7 mouse cellular contexts compared by ENCODE assay signal in the genomic region with DNA sequence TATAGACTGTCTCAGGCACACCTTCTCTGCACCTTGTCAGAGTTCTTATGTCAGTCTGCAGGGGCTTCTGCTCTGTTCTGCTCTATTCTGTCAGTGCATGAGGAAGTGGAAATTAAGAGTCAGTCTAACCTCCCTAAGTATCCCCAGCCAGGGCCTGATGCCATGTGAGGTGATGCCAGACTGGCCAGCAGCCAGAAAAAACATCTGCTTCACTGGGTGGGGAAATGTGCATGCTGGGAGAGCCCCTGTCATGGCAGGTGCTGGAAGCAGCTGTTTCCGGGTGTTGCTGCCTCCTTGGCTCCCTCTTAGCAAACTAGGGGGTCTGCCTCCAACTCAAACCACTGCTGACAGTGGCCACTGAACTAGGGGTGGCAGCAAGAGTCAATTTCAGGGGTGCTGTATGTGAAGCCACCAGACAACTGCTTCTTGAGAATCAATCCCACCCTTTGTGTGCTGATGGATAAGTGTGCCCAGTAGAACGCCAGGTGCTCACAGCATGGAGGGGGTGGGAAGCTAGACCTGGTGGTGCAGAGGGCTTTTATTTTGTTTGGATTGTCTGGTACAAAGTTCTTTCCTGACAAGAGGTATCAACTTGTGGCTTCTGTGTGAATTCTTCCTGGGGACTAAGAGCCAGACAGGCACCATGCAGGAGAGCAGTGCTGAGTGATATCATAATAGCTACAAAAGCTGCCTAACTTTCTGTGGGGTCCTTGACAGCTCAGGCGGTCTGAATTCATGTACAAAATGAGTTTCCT. TPM values are rescaled to one million over a fixed set of nuclear protein-coding genes. Genes with fewer than 3 reads are reported as not detected.
DNase-seq lines count a peak whose midpoint lies in the region; ATAC-seq and TF ChIP-seq lines count a peak whose summit lies in the region.

No protein-coding gene starts in this region.

- no peak for ATAC-seq in liver, embryonic 11.5 days (replicated peaks; ENCODE audit: low FRiP score)
- ATAC-seq in heart, embryonic 14.5 days (ENCODE audit: insufficient number of reproducible peaks, insufficient read depth, low FRiP score, low read depth), result peak; percentile 76

- no peaks in the 10 kb centered on the region for H3K9me3 ChIP-seq in liver, embryonic 11.5 days (ENCODE audit: control insufficient read depth, low read length)
- no peaks in the 10 kb centered on the region for H3K9me3 ChIP-seq in heart, embryonic 14.5 days (ENCODE audit: control insufficient read depth, low read length)

- no peak overlapping the region for H3K4me3 ChIP-seq in liver, embryonic 11.5 days (ENCODE audit: low read depth, low read length)
- H3K4me3 ChIP-seq in heart, embryonic 14.5 days (ENCODE audit: control insufficient read depth in 1 of 2, insufficient read depth in 1 of 2, low read depth in 1 of 2, low read length in 2 of 2), result no peak overlapping the region
- H3K4me3 ChIP-seq in thymus, adult 2 months (ENCODE audit: control insufficient read depth, insufficient read depth, low read length), result no peak overlapping the region

- 69% methylated on average over 3 of the region's 3 CpGs for WGBS in liver, embryonic 11.5 days
- 56% methylated on average over 3 of the region's 3 CpGs for WGBS in heart, embryonic 14.5 days
- WGBS in thymus, adult 2 months, result 24% methylated on average over 3 of the region's 3 CpGs

- H3K4me1 ChIP-seq in liver, embryonic 11.5 days (replicated peaks; ENCODE audit: control insufficient read depth, insufficient read depth, low read length), result no peaks in the 10 kb centered on the region
- H3K4me1 ChIP-seq in heart, embryonic 14.5 days (ENCODE audit: control insufficient read depth in 2 of 2, insufficient read depth in 2 of 2, low read length in 2 of 2), result peaks cover 8 to 13% of the 10 kb centered on the region in 2 experiments; a peak in 2 of 4 replicates
- H3K4me1 ChIP-seq in thymus, adult 2 months (replicated peaks; ENCODE audit: control insufficient read depth, insufficient read depth, low read length), result peaks cover 5% of the 10 kb centered on the region

- peak; percentile 7 for DNase-seq in liver
- DNase-seq in liver, embryonic 11.5 days (ENCODE audit: low spot score), result no peak
- DNase-seq in brain, embryonic 14.5 days (ENCODE audit: low read depth), result peak; percentile 90
- peak; percentile 39 to 46 for DNase-seq in kidney, adult 8-10 months
- peak; percentile 36 to 67 for DNase-seq in lung, postnatal 4 days
- peak; percentile 35 for DNase-seq in thymus, adult 2 months

- no peak overlapping the region for H3K4me2 ChIP-seq in liver, embryonic 11.5 days
- no peak overlapping the region for H3K4me2 ChIP-seq in heart, embryonic 14.5 days (ENCODE audit: low read length)

- H3K27me3 ChIP-seq in liver, embryonic 11.5 days (replicated peaks; ENCODE audit: control insufficient read depth, insufficient read depth, low read length), result no peaks in the 10 kb centered on the region
- no peaks in the 10 kb centered on the region for H3K27me3 ChIP-seq in heart, embryonic 14.5 days (ENCODE audit: control insufficient read depth, insufficient read depth, low read length)
- no peaks in the 10 kb centered on the region for H3K27me3 ChIP-seq in thymus, adult 2 months (ENCODE audit: control insufficient read depth, insufficient read depth, low read length)

- no peak overlapping the region for H3K9ac ChIP-seq in liver, embryonic 11.5 days (ENCODE audit: low read depth, low read length)
- H3K9ac ChIP-seq in heart, embryonic 14.5 days (ENCODE audit: low read length), result no peak overlapping the region

- no peak for TF ChIP-seq POLR2A in brain, embryonic 14.5 days (IDR thresholded peaks at IDR 0.05; ENCODE audit: borderline replicate concordance, extremely low read depth, insufficient read depth, insufficient read length, poor library complexity, severe bottlenecking)
- TF ChIP-seq POLR2A in thymus, adult 2 months (IDR thresholded peaks at IDR 0.05; ENCODE audit: control insufficient read depth, extremely low read depth, insufficient read depth, low read length, poor library complexity), result no peak

- no peaks in the 10 kb centered on the region for H3K36me3 ChIP-seq in liver, embryonic 11.5 days (ENCODE audit: control insufficient read depth, insufficient read depth, low read length)
- no peaks in the 10 kb centered on the region for H3K36me3 ChIP-seq in heart, embryonic 14.5 days (ENCODE audit: control insufficient read depth, insufficient read depth, low read length)
- H3K36me3 ChIP-seq in thymus, adult 2 months (ENCODE audit: control insufficient read depth, insufficient read depth, low read length), result no peaks in the 10 kb centered on the region

- no peak overlapping the region for H3K27ac ChIP-seq in liver, embryonic 11.5 days (ENCODE audit: low read depth, low read length)
- H3K27ac ChIP-seq in heart, embryonic 14.5 days (replicated peaks in 1 of 2; ENCODE audit: control insufficient read depth in 1 of 2, insufficient read depth in 1 of 2, low read depth in 2 of 2, low read length in 2 of 2), result no peak overlapping the region
- H3K27ac ChIP-seq in thymus, adult 2 months (ENCODE audit: control insufficient read depth, insufficient read depth, low read length), result peak overlapping the region; percentile 32; the same call in 1 of the 2 replicates

- TF ChIP-seq CTCF in brain, embryonic 14.5 days (IDR thresholded peaks at IDR 0.05; ENCODE audit: borderline replicate concordance, extremely low read depth, insufficient read depth, insufficient read length), result no peak
- no peak for TF ChIP-seq CTCF in thymus, adult 2 months (IDR thresholded peaks at IDR 0.05; ENCODE audit: borderline replicate concordance, control insufficient read depth, extremely low read depth, insufficient read depth, low read length, poor library complexity)

RNA-seq across cellular contexts. Expression of gene Cmpk2, which starts 56.1 kb away (rescaled TPM):
- polyA plus RNA-seq in liver, embryonic 11.5 days (2014; fragmentation: Nextera tagmentation; extraction: Ambion mirVana), result 8.7 and 12.9 TPM in 2 replicates
- 6.9 and 8.4 TPM in 2 replicates for polyA plus RNA-seq in brain, embryonic 14.5 days (2012; rRNA removed)
- 3.0 and 3.8 TPM in 2 replicates for polyA plus RNA-seq in heart, embryonic 14.5 days (2014; fragmentation: Nextera tagmentation; extraction: Ambion mirVana)
- polyA plus RNA-seq in thymus, adult 2 months (2012; rRNA removed), result 6.6 and 7.2 TPM in 2 replicates
